Mouse (Mus musculus): ENCODE data around the gene Rubcn. TPM values are rescaled to one million over a fixed set of nuclear protein-coding genes. Genes with fewer than 3 reads are reported as not detected.

Rubcn gene
- polyA plus RNA-seq, 1 experiment from 2014 or later: 12.9 TPM

GRCm38 (mm10) chr16:32818441-32818840 lies 59.1 kb downstream of the Rubcn start:
- TF ChIP-seq EP300 (IDR thresholded peaks at IDR 0.05) (no peak), CTCF (IDR thresholded peaks at IDR 0.05) (no peak)
- Histone ChIP-seq H3K27ac (ENCODE audit: low read length) (no peak overlapping the region), H3K36me3 (ENCODE audit: insufficient read depth, low read length) (no peaks in the 10 kb centered on the region), H3K27me3 (replicated peaks; ENCODE audit: insufficient read depth, low read length) (no peaks in the 10 kb centered on the region), H3K4me1 (ENCODE audit: insufficient read depth, low read depth, low read length) (peaks cover 3% of the 10 kb centered on the region), H3K4me2 (replicated peaks; ENCODE audit: low read depth, low read length) (no peak overlapping the region), H3K9ac (replicated peaks; ENCODE audit: low read depth) (no peak overlapping the region), H3K4me3 (ENCODE audit: low read depth, low read length) (no peak overlapping the region), H3K9me3 (ENCODE audit: low read length) (no peaks in the 10 kb centered on the region)
- no peak for DNase-seq (ENCODE audit: low spot score)
- ATAC-seq: no peak
- WGBS: 63% methylated on average over 5 of the region's 5 CpGs

- TF ChIP-seq EP300 (IDR thresholded peaks at IDR 0.05) (peak; percentile 41; the same call in 1 of the 2 replicates), CTCF (IDR thresholded peaks at IDR 0.05) (no peak)
- ATAC-seq (peak; percentile 13; the same call in 1 of the 2 replicates), DNase-seq (ENCODE audit: low spot score) (peak; percentile 71)
- H3K9me3 ChIP-seq (ENCODE audit: low read length): no peaks in the 10 kb centered on the region
- no peaks in the 10 kb centered on the region for H3K36me3 ChIP-seq (ENCODE audit: insufficient read depth, low read length)
- no peaks in the 10 kb centered on the region for H3K27me3 ChIP-seq (replicated peaks; ENCODE audit: insufficient read depth, low read length)
- H3K4me1 ChIP-seq (ENCODE audit: insufficient read depth, low read depth, low read length): peaks cover 3% of the 10 kb centered on the region; the same call in 1 of the 2 replicates
- H3K4me2 ChIP-seq (replicated peaks; ENCODE audit: low read depth, low read length): no peak overlapping the region
- no peak overlapping the region for H3K27ac ChIP-seq (ENCODE audit: low read length)
- 64% methylated on average over 4 of the region's 4 CpGs for WGBS
- no peak overlapping the region for H3K4me3 ChIP-seq (ENCODE audit: low read depth, low read length)
- H3K9ac ChIP-seq (replicated peaks; ENCODE audit: low read depth): no peak overlapping the region
These were observed 59.5 kb downstream of the Rubcn start for GRCm38 (mm10) chr16:32818036-32818435.

GRCm38 (mm10) chr16:32815160-32815605 lies 62.4 kb downstream of the Rubcn start:
- DNase-seq (ENCODE audit: low spot score) (peak; percentile 71), ATAC-seq (peak; percentile 61)
- Histone ChIP-seq H3K4me3 (ENCODE audit: low read depth, low read length) (peak overlapping the region; percentile 33), H3K4me2 (replicated peaks; ENCODE audit: low read depth, low read length) (peak overlapping the region; percentile 55), H3K27ac (ENCODE audit: low read length) (peak overlapping the region; percentile 5; the same call in 1 of the 2 replicates), H3K36me3 (ENCODE audit: insufficient read depth, low read length) (no peaks in the 10 kb centered on the region), H3K4me1 (ENCODE audit: insufficient read depth, low read depth, low read length) (no peaks in the 10 kb centered on the region), H3K9me3 (ENCODE audit: low read length) (no peaks in the 10 kb centered on the region), H3K9ac (replicated peaks; ENCODE audit: low read depth) (no peak overlapping the region), H3K27me3 (replicated peaks; ENCODE audit: insufficient read depth, low read length) (no peaks in the 10 kb centered on the region)
- WGBS: 12% methylated on average over 6 of the region's 6 CpGs
- TF ChIP-seq CTCF (IDR thresholded peaks at IDR 0.05) (no peak), EP300 (IDR thresholded peaks at IDR 0.05) (no peak)

- peak; percentile 36 for ATAC-seq
- Histone ChIP-seq H3K9me3 (ENCODE audit: low read length) (no peaks in the 10 kb centered on the region), H3K36me3 (ENCODE audit: insufficient read depth, low read length) (no peaks in the 10 kb centered on the region), H3K27ac (ENCODE audit: low read length) (peak overlapping the region; percentile 5; the same call in 1 of the 2 replicates), H3K27me3 (replicated peaks; ENCODE audit: insufficient read depth, low read length) (no peaks in the 10 kb centered on the region), H3K4me1 (ENCODE audit: insufficient read depth, low read depth, low read length) (no peaks in the 10 kb centered on the region), H3K9ac (replicated peaks; ENCODE audit: low read depth) (0 out of 2 replicates have a peak overlapping the region, but pooled peaks have one; percentile 12), H3K4me2 (replicated peaks; ENCODE audit: low read depth, low read length) (peak overlapping the region; percentile 55), H3K4me3 (ENCODE audit: low read depth, low read length) (peak overlapping the region; percentile 33)
- peak; percentile 73 for DNase-seq (ENCODE audit: low spot score)
- peak; percentile 8; the same call in 1 of the 2 replicates for TF ChIP-seq CTCF (IDR thresholded peaks at IDR 0.05)
- TF ChIP-seq EP300 (IDR thresholded peaks at IDR 0.05): no peak
- WGBS: 24% methylated on average over 14 of the region's 14 CpGs
These were observed 63.0 kb downstream of the Rubcn start for GRCm38 (mm10) chr16:32814539-32814938.

- H3K36me3 ChIP-seq (ENCODE audit: insufficient read depth, low read length): no peaks in the 10 kb centered on the region
- no peak for TF ChIP-seq EP300 (IDR thresholded peaks at IDR 0.05)
- TF ChIP-seq CTCF (IDR thresholded peaks at IDR 0.05): no peak
- no peak overlapping the region for H3K4me2 ChIP-seq (replicated peaks; ENCODE audit: low read depth, low read length)
- no peak for ATAC-seq
- no peak overlapping the region for H3K9ac ChIP-seq (replicated peaks; ENCODE audit: low read depth)
- no peak for DNase-seq (ENCODE audit: low spot score)
- H3K27me3 ChIP-seq (replicated peaks; ENCODE audit: insufficient read depth, low read length): no peaks in the 10 kb centered on the region
- H3K9me3 ChIP-seq (ENCODE audit: low read length): no peaks in the 10 kb centered on the region
- H3K4me3 ChIP-seq (ENCODE audit: low read depth, low read length): no peak overlapping the region
- 76% methylated on average over 3 of the region's 3 CpGs for WGBS
- H3K27ac ChIP-seq (ENCODE audit: low read length): no peak overlapping the region
- H3K4me1 ChIP-seq (ENCODE audit: insufficient read depth, low read depth, low read length): no peaks in the 10 kb centered on the region
These were observed 63.8 kb downstream of the Rubcn start for GRCm38 (mm10) chr16:32813771-32814170.

- H3K4me3 ChIP-seq (ENCODE audit: low read depth, low read length): no peak overlapping the region
- no peaks in the 10 kb centered on the region for H3K36me3 ChIP-seq (ENCODE audit: insufficient read depth, low read length)
- no peak overlapping the region for H3K27ac ChIP-seq (ENCODE audit: low read length)
- no peak overlapping the region for H3K9ac ChIP-seq (replicated peaks; ENCODE audit: low read depth)
- H3K4me1 ChIP-seq (ENCODE audit: insufficient read depth, low read depth, low read length): no peaks in the 10 kb centered on the region
- H3K27me3 ChIP-seq (replicated peaks; ENCODE audit: insufficient read depth, low read length): no peaks in the 10 kb centered on the region
- 0 out of 2 replicates have a peak overlapping the region, but pooled peaks have one; percentile 35 for H3K4me2 ChIP-seq (replicated peaks; ENCODE audit: low read depth, low read length)
- TF ChIP-seq EP300 (IDR thresholded peaks at IDR 0.05) (no peak), CTCF (IDR thresholded peaks at IDR 0.05) (no peak)
- DNase-seq (ENCODE audit: low spot score) (no peak), ATAC-seq (peak; percentile 27)
- WGBS: 35% methylated on average over 9 of the region's 9 CpGs
- no peaks in the 10 kb centered on the region for H3K9me3 ChIP-seq (ENCODE audit: low read length)
These were observed 64.2 kb downstream of the Rubcn start for GRCm38 (mm10) chr16:32813362-32813761.

All from lung, postnatal 0 days (tissue).